ENCODE assay signal across 10 mouse cellular contexts in the genomic region with DNA sequence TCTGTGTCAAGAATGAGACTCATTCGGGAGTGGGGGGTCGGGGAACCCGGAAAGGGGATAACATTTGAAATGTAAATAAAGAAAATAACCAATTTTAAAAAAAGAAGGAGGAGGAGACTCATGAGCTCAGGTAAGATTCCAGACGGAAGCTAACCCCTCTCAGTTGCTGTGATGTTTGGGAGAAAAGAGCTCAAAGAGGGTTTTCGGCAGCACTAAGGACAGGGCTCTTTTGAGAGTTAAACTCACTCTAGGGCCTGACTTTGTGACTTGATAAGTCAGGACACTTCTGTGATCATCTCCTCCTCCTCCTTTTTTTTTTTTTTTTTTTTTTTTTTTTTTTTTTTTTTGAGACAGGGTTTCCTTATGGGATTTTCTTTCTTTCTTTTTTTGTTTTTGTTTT. TPM values are rescaled to one million over a fixed set of nuclear protein-coding genes. Genes with fewer than 3 reads are reported as not detected.
A peak's percentile ranks its signal among the peaks of the same experiment; 100 is the strongest.
DNase-seq lines count a peak whose midpoint lies in the region; ATAC-seq and TF ChIP-seq lines count a peak whose summit lies in the region.
"Had no signal": no experiment of that assay in that cellular context is flagged by ENCODE, and none has a peak within 500 bp of the region (broad histone marks: within the 10 kb centered on the region; RNA-seq: fewer than 3 reads in every experiment).

No protein-coding gene starts in this region.

- ATAC-seq in kidney, postnatal 0 days (replicated peaks; ENCODE audit: low FRiP score, low read depth) = no peak
- ATAC-seq in hindbrain, postnatal 0 days = no peak

- H3K27ac ChIP-seq in kidney, postnatal 0 days = no peak overlapping the region; the same call in 1 of the 2 replicates
- H3K27ac ChIP-seq in bone marrow macrophage, adult 2 months (ENCODE audit: insufficient read depth, low read depth, low read length) = no peak overlapping the region
- H3K27ac ChIP-seq in hindbrain, postnatal 0 days = peak overlapping the region; percentile 98; the same call in 1 of the 2 replicates

- no peaks in the 10 kb centered on the region for H3K9me3 ChIP-seq in kidney, postnatal 0 days (replicated peaks; ENCODE audit: low read length)
- no peaks in the 10 kb centered on the region for H3K9me3 ChIP-seq in hindbrain, postnatal 0 days (ENCODE audit: low read length)

- no peak overlapping the region for H3K9ac ChIP-seq in kidney, postnatal 0 days (ENCODE audit: low read depth, low read length)
- peak overlapping the region; percentile 80 for H3K9ac ChIP-seq in hindbrain, postnatal 0 days (replicated peaks; ENCODE audit: low read length)

- TF ChIP-seq CTCF in kidney, postnatal 0 days (IDR thresholded peaks at IDR 0.05; ENCODE audit: low read depth) = no peak
- no peak for TF ChIP-seq CTCF in bone marrow macrophage, adult 2 months (IDR thresholded peaks at IDR 0.05; ENCODE audit: low read depth, low read length)
- no peak for TF ChIP-seq CTCF in hindbrain, postnatal 0 days (IDR thresholded peaks at IDR 0.05; ENCODE audit: low read depth)

- no peaks in the 10 kb centered on the region for H3K79me2 ChIP-seq in myocyte (ENCODE audit: control insufficient read depth, insufficient read depth)

- peaks cover 16% of the 10 kb centered on the region for H3K36me3 ChIP-seq in kidney, postnatal 0 days (ENCODE audit: insufficient read depth, low read length)
- H3K36me3 ChIP-seq in hindbrain, postnatal 0 days (ENCODE audit: insufficient read depth, low read length) = 0 out of 2 replicates have a peak, but pooled peaks cover 9% of the 10 kb centered on the region
- peaks cover 5% of the 10 kb centered on the region for H3K36me3 ChIP-seq in myocyte (ENCODE audit: control insufficient read depth, insufficient read depth)

- DNase-seq in kidney, postnatal 0 days (ENCODE audit: low spot score) = no peak
- no peak for DNase-seq in kidney, postnatal 36 days
- no peak for DNase-seq in hindbrain, postnatal 0 days (ENCODE audit: low spot score)
- DNase-seq in testis, postnatal 10 days (ENCODE audit: low spot score) = no peak
- DNase-seq in spleen, postnatal 4 days (ENCODE audit: low spot score in 2 of 2) = no peak
- no peak for DNase-seq in layer of hippocampus, adult 11-12 months (ENCODE audit: low spot score)

- peak overlapping the region; percentile 60 for H3K4me2 ChIP-seq in kidney, postnatal 0 days (ENCODE audit: low read length)
- H3K4me2 ChIP-seq in hindbrain, postnatal 0 days (ENCODE audit: low read depth, low read length) = peak overlapping the region; percentile 54
- peak overlapping the region; percentile 76 for H3K4me2 ChIP-seq in myocyte (ENCODE audit: low read depth)

- 0 out of 2 replicates have a peak, but pooled peaks cover 3% of the 10 kb centered on the region for H3K4me1 ChIP-seq in kidney, postnatal 0 days (replicated peaks; ENCODE audit: insufficient read depth, low read length)
- peaks cover 8% of the 10 kb centered on the region for H3K4me1 ChIP-seq in bone marrow macrophage, adult 2 months (ENCODE audit: control insufficient read depth, insufficient read depth, low read length)
- H3K4me1 ChIP-seq in hindbrain, postnatal 0 days (ENCODE audit: insufficient read depth, low read length) = peaks cover 7% of the 10 kb centered on the region; the same call in 1 of the 2 replicates

- peak overlapping the region; percentile 69 for H3K4me3 ChIP-seq in kidney, postnatal 0 days (replicated peaks; ENCODE audit: low read depth, low read length)
- H3K4me3 ChIP-seq in bone marrow macrophage, adult 2 months (ENCODE audit: insufficient read depth, low read length) = peak overlapping the region; percentile 72
- peak overlapping the region; percentile 64 for H3K4me3 ChIP-seq in hindbrain, postnatal 0 days (ENCODE audit: low read length)
- peak overlapping the region; percentile 62 for H3K4me3 ChIP-seq in myocyte

- 26% methylated on average over 5 of the region's 5 CpGs for WGBS in kidney, postnatal 0 days
- 36% methylated on average over 5 of the region's 5 CpGs for WGBS in hindbrain, postnatal 0 days

- no peaks in the 10 kb centered on the region for H3K27me3 ChIP-seq in kidney, postnatal 0 days (ENCODE audit: insufficient read depth, low read length)
- no peaks in the 10 kb centered on the region for H3K27me3 ChIP-seq in hindbrain, postnatal 0 days (ENCODE audit: insufficient read depth, low read length)
- H3K27me3 ChIP-seq in myocyte (ENCODE audit: control insufficient read depth, insufficient read depth, insufficient read length) = no peaks in the 10 kb centered on the region

- TF ChIP-seq POLR2A in bone marrow macrophage, adult 2 months (IDR thresholded peaks at IDR 0.05; ENCODE audit: borderline replicate concordance, low read depth, low read length) = no peak
- TF ChIP-seq POLR2A in myocyte (IDR thresholded peaks at IDR 0.05; ENCODE audit: insufficient read length, low read depth) = no peak

- H3ac ChIP-seq in myocyte (ENCODE audit: control insufficient read depth, insufficient read length) = peak overlapping the region; percentile 52

TF ChIP-seq in myocyte, 11 proteins besides CTCF, POLR2A, EP300 and RAD21:
- TF ChIP-seq CEBPB (IDR thresholded peaks at IDR 0.05; ENCODE audit: insufficient read depth, poor library complexity, severe bottlenecking) (no peak), SRF (IDR thresholded peaks at IDR 0.05; ENCODE audit: control insufficient read depth, insufficient read length, low read depth) (no peak), MYOD1 (IDR thresholded peaks at IDR 0.05; ENCODE audit: control insufficient read depth in 1 of 3, insufficient read length in 2 of 3, low read depth in 2 of 3) (no peak), TCF3 (IDR thresholded peaks at IDR 0.05; ENCODE audit: insufficient read length, low read depth) (no peak), USF1 (IDR thresholded peaks at IDR 0.05; ENCODE audit: low read depth) (no peak), TCF12 (IDR thresholded peaks at IDR 0.05; ENCODE audit: insufficient read depth, poor library complexity, severe bottlenecking) (no peak), MAX (IDR thresholded peaks at IDR 0.05; ENCODE audit: low read depth) (no peak), POLR2AphosphoS2 (IDR thresholded peaks at IDR 0.05; ENCODE audit: insufficient read length, low read depth) (no peak), MYOG (IDR thresholded peaks at IDR 0.05; ENCODE audit: control insufficient read depth in 1 of 3, insufficient read depth in 1 of 3, insufficient read length in 2 of 3, low read depth in 2 of 3) (no peak)

RNA-seq across cellular contexts. Expression of gene Zfp784, which starts 0.7 kb away (rescaled TPM):
- 5.7 and 6.6 TPM in 2 replicates for polyA plus RNA-seq in kidney, postnatal 0 days (2015; fragmentation: Nextera tagmentation; extraction: Ambion mirVana)
- polyA plus RNA-seq in bone marrow macrophage, adult 2 months (2012; ENCODE audit: insufficient read depth, insufficient read length, missing spikeins) = 2.6 and 3.8 TPM in 2 replicates
- total RNA-seq in hindbrain, postnatal 0 days (2014; rRNA removed) = 6.0 and 6.8 TPM in 2 replicates
- polyA plus RNA-seq in hindbrain, postnatal 0 days (2015; fragmentation: Nextera tagmentation; extraction: Ambion mirVana) = 4.5 and 5.6 TPM in 2 replicates
- polyA plus RNA-seq in myocyte (2012; fragmentation: generic; extraction: Trizol) = 1.5 TPM

RNA-seq across cellular contexts. Expression of gene 4632433K11Rik, which starts 5.0 kb away (rescaled TPM):
- polyA plus RNA-seq in kidney, postnatal 0 days (2015; fragmentation: Nextera tagmentation; extraction: Ambion mirVana) = not detected in 2 replicates
- not detected in 2 replicates for polyA plus RNA-seq in bone marrow macrophage, adult 2 months (2012; ENCODE audit: insufficient read depth, insufficient read length, missing spikeins)
- not detected in 2 replicates for total RNA-seq in hindbrain, postnatal 0 days (2014; rRNA removed)
- not detected in 2 replicates for polyA plus RNA-seq in hindbrain, postnatal 0 days (2015; fragmentation: Nextera tagmentation; extraction: Ambion mirVana)
- not detected for polyA plus RNA-seq in myocyte (2012; fragmentation: generic; extraction: Trizol)
- total RNA-seq: adrenal gland, postnatal 10 days; hematopoietic stem cell, adult 5-6 weeks had no signal

RNA-seq across cellular contexts. Expression of gene Zfp580, which starts 12.4 kb away (rescaled TPM):
- 48.7 and 54.0 TPM in 2 replicates for polyA plus RNA-seq in kidney, postnatal 0 days (2015; fragmentation: Nextera tagmentation; extraction: Ambion mirVana)
- polyA plus RNA-seq in bone marrow macrophage, adult 2 months (2012; ENCODE audit: insufficient read depth, insufficient read length, missing spikeins) = 6.1 and 7.7 TPM in 2 replicates
- 69.6 and 90.7 TPM in 2 replicates for total RNA-seq in hindbrain, postnatal 0 days (2014; rRNA removed)
- polyA plus RNA-seq in hindbrain, postnatal 0 days (2015; fragmentation: Nextera tagmentation; extraction: Ambion mirVana) = 117 and 128 TPM in 2 replicates
- 13.1 TPM for polyA plus RNA-seq in myocyte (2012; fragmentation: generic; extraction: Trizol)

RNA-seq across cellular contexts. Expression of gene Ccdc106, which starts 18.6 kb away (rescaled TPM):
- 22.7 and 23.5 TPM in 2 replicates for polyA plus RNA-seq in kidney, postnatal 0 days (2015; fragmentation: Nextera tagmentation; extraction: Ambion mirVana)
- 0.43 and 0.61 TPM in 2 replicates for polyA plus RNA-seq in bone marrow macrophage, adult 2 months (2012; ENCODE audit: insufficient read depth, insufficient read length, missing spikeins)
- total RNA-seq in hindbrain, postnatal 0 days (2014; rRNA removed) = 39.6 and 76.5 TPM in 2 replicates
- 61.6 and 62.1 TPM in 2 replicates for polyA plus RNA-seq in hindbrain, postnatal 0 days (2015; fragmentation: Nextera tagmentation; extraction: Ambion mirVana)
- polyA plus RNA-seq in myocyte (2012; fragmentation: generic; extraction: Trizol) = 0.19 TPM
- total RNA-seq: hematopoietic stem cell, adult 5-6 weeks had no signal

RNA-seq across cellular contexts. Expression of gene Zfp865, which starts 18.8 kb away (rescaled TPM):
- polyA plus RNA-seq in kidney, postnatal 0 days (2015; fragmentation: Nextera tagmentation; extraction: Ambion mirVana) = 4.7 and 5.6 TPM in 2 replicates
- polyA plus RNA-seq in bone marrow macrophage, adult 2 months (2012; ENCODE audit: insufficient read depth, insufficient read length, missing spikeins) = 19.8 and 30.1 TPM in 2 replicates
- 41.5 and 43.2 TPM in 2 replicates for total RNA-seq in hindbrain, postnatal 0 days (2014; rRNA removed)
- polyA plus RNA-seq in hindbrain, postnatal 0 days (2015; fragmentation: Nextera tagmentation; extraction: Ambion mirVana) = 5.4 TPM in 2 replicates
- polyA plus RNA-seq in myocyte (2012; fragmentation: generic; extraction: Trizol) = 18.1 TPM
